Mouse (Mus musculus): ENCODE measurements around the gene Cpeb4. TPM values are rescaled to one million over a fixed set of nuclear protein-coding genes. Genes with fewer than 3 reads are reported as not detected.
A peak's percentile ranks its signal among the peaks of the same experiment; 100 is the strongest.
"Not testable (repeated sequence)": the region's sequence is repeated elsewhere in the genome, so short reads cannot be mapped to it uniquely, and the experiment has no call there.

Cpeb4 gene
- total RNA-seq, 2 experiments from 2014 or later: 159 to 169 TPM

DNA sequence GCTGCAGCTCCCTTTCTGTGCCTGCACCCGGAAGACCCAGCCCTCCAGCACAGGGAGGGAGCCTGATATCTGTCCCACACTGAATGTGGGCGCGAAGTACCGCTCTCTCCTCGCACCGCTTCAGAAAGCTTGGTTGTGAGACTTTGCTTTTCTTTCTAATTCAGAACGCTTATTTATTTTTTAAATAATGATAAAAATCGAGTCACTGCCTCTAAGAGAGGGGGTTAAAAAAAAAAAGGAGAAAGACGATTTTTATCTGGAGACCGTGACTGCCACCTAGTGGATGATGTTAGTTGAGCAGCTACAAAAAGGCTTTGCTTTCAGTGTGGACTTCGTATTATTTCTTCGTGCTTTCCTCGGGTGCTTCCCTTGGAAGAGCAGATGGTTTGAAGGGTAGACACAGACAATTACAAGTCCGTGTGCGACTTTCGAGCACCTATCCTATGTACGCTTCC, 77.3 kb downstream of the Cpeb4 start:
- TF ChIP-seq CTCF (IDR thresholded peaks at IDR 0.05): peak; percentile 92
- H3K4me3 ChIP-seq: peak overlapping the region; percentile 53
- peak overlapping the region; percentile 73 for H3K27ac ChIP-seq
- DNase-seq (ENCODE audit: extremely low spot score in 1 of 2, low spot score in 2 of 2): peak; percentile 67 to 77
- intact Hi-C loops (cut with DNase I): loop anchor here (1.0 to 5.0 kb wide), 2 partner anchors 77 to 274 kb away; partner anchors contain the start of gene Cpeb4

GRCm38 (mm10) chr11:31960071-31960470, 88.1 kb downstream of the Cpeb4 start:
- H3K27ac ChIP-seq: no peak overlapping the region
- intact Hi-C loops (cut with DNase I): no loop called here
- TF ChIP-seq CTCF (IDR thresholded peaks at IDR 0.05): no peak
- no peak for DNase-seq (ENCODE audit: extremely low spot score in 1 of 2, low spot score in 2 of 2)
- H3K4me3 ChIP-seq: no peak overlapping the region

DNA sequence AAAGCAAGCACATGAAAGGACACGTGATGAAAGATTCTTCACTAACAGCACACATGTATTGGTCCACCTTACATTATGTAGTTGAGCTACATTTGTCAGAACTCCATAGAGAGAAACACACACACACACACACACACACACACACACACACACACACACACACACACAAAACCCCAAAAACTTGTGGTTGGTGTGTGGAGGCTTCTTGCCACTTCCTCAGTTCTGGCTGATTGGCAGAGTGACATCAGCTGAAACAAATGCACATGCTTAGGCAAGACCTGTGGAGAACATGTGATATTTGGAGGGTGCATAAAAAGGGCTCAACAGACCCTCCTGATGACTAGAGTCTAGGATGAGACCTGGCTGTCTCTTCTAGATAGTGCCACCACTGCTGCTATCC, 92.0 kb downstream of the Cpeb4 start:
- Histone ChIP-seq H3K27ac (no peak overlapping the region), H3K4me3 (no peak overlapping the region)
- intact Hi-C loops (cut with DNase I): no loop called here
- no peak for DNase-seq (ENCODE audit: extremely low spot score in 1 of 2, low spot score in 2 of 2)
- no peak for TF ChIP-seq CTCF (IDR thresholded peaks at IDR 0.05)

GRCm38 (mm10) chr11:31965256-31966134, 93.5 kb downstream of the Cpeb4 start, which contains the start of gene 4930524B15Rik:
Gene 4930524B15Rik (plus strand): TSS chr11:31965592.
- Histone ChIP-seq H3K27ac (no peak within 1 kb of the TSS), H3K4me3 (peak within 1 kb of the TSS; percentile 36)
- TF ChIP-seq CTCF (IDR thresholded peaks at IDR 0.05): no peak
- DNase-seq (ENCODE audit: extremely low spot score in 1 of 2, low spot score in 2 of 2): no peak
- intact Hi-C loops (cut with DNase I): no loop called here

- Histone ChIP-seq H3K27ac (no peak overlapping the region), H3K4me3 (no peak overlapping the region)
- intact Hi-C loops (cut with DNase I): no loop called here
- no peak for DNase-seq (ENCODE audit: extremely low spot score in 1 of 2, low spot score in 2 of 2)
- no peak for TF ChIP-seq CTCF (IDR thresholded peaks at IDR 0.05)
These were observed 102.1 kb downstream of the Cpeb4 start for GRCm38 (mm10) chr11:31974132-31974531.

DNA sequence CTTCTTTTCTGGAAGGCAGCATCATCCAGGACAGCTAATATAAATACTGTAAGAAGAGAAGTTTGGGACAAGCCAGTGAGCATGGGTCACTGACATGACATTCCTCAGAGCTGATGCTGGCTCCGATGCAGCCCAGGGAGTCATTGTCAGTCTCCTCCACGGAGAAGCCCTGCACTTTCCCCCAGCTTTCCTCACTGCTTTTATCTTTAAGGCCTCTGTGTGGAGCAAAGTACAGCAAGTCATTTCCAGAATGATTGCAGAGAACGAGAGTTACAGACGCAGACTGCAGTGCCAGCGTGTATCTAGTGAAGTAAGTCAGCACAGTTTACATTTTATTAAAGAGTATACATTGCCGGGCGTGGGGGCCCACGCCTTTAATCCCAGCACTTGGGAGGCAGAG, 102.8 kb downstream of the Cpeb4 start:
- no peak overlapping the region for H3K4me3 ChIP-seq
- H3K27ac ChIP-seq: no peak overlapping the region
- intact Hi-C loops (cut with DNase I): no loop called here
- no peak for DNase-seq (ENCODE audit: extremely low spot score in 1 of 2, low spot score in 2 of 2)
- TF ChIP-seq CTCF (IDR thresholded peaks at IDR 0.05): no peak

GRCm38 (mm10) chr11:31975678-31976077, 103.7 kb downstream of the Cpeb4 start:
- no peak for DNase-seq (ENCODE audit: extremely low spot score in 1 of 2, low spot score in 2 of 2)
- no peak for TF ChIP-seq CTCF (IDR thresholded peaks at IDR 0.05)
- intact Hi-C loops (cut with DNase I): no loop called here
- no peak overlapping the region for H3K4me3 ChIP-seq
- no peak overlapping the region for H3K27ac ChIP-seq

DNA sequence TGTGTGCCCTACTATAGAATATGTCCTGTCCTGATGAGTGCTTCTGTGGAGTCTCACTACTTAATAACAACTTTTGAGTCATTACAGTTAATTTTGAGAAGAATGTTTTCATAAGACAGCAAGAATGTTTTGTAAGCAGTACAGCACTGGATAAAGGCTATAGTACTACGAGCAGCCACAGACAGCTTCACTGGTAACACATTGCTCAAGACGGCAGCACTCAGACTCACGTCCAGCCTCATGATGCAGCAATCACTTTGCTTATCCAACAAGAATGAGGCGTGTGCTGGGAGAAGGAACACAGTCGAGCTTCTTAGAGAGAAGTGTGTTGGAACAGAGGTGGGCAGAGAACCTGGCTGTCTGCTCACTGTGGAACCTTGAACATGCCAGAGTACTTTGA, 104.1 kb downstream of the Cpeb4 start:
- no peak for DNase-seq (ENCODE audit: extremely low spot score in 1 of 2, low spot score in 2 of 2)
- intact Hi-C loops (cut with DNase I): no loop called here
- Histone ChIP-seq H3K27ac (no peak overlapping the region), H3K4me3 (no peak overlapping the region)
- TF ChIP-seq CTCF (IDR thresholded peaks at IDR 0.05): no peak

GRCm38 (mm10) chr11:31980089-31980488, 108.1 kb downstream of the Cpeb4 start:
- intact Hi-C loops (cut with DNase I); H3K4me3 ChIP-seq; DNase-seq (ENCODE audit: extremely low spot score in 1 of 2, low spot score in 2 of 2); H3K27ac ChIP-seq: not testable (repeated sequence)

GRCm38 (mm10) chr11:31981830-31982229, 109.8 kb downstream of the Cpeb4 start:
- intact Hi-C loops (cut with DNase I): no loop called here
- no peak overlapping the region for H3K4me3 ChIP-seq
- no peak for TF ChIP-seq CTCF (IDR thresholded peaks at IDR 0.05)
- DNase-seq (ENCODE audit: extremely low spot score in 1 of 2, low spot score in 2 of 2): no peak
- no peak overlapping the region for H3K27ac ChIP-seq

DNA sequence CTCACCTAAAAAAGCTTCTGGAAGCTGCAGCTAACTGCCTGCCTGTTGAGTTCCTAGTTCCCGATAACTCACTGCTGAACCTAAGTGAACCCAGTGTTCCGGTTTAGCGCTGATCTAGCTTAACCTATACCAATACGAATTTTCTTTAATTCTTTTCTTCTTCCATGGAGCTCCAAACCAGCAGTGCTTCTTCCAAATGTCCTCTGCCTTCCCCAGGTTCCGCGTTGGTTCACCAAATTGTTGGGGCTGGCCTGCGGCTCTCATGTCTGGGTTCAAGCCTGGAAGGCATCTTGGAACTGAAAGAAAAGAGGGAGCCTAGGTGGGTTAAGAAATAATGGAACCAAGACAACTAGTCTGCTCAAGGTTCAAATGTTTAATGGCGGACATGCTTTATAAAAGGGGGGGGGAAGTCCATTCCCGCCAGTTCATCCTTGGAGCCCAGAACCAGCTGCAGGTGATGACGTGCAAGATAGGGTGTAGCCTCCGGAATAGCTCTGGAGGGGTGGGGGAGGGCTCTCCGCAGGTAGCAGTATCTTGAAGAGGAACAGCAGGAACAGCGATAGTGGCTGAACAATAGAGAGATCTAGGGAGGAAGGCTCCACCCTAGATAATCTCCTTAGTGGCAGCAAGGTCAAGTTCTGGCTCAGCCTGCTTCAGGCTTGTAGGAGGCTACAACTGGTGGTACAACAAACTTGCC, 110.4 kb downstream of the Cpeb4 start:
- DNase-seq (ENCODE audit: extremely low spot score in 1 of 2, low spot score in 2 of 2); intact Hi-C loops (cut with DNase I); H3K4me3 ChIP-seq; H3K27ac ChIP-seq: not testable (repeated sequence)

DNA sequence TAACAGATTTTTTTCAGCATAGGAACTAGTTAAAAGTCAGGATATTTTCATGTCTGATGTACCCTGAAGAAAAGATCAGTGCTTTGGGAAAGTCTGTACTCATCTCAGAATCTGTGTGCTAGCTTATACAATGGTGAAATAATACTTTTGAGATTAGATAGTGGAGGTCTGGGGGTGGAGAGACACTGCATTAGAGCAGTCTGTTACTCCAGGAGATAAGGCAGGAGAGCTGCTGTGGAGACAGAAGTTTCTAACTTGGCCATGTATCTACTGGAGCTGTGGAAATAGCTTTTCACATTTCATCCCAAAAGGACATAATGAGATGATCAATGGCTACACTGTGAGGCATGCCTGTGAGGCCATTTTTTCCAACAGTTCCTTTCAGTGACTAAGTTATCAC, 111.2 kb downstream of the Cpeb4 start:
- no peak for DNase-seq (ENCODE audit: extremely low spot score in 1 of 2, low spot score in 2 of 2)
- Histone ChIP-seq H3K27ac (no peak overlapping the region), H3K4me3 (no peak overlapping the region)
- intact Hi-C loops (cut with DNase I): no loop called here
- TF ChIP-seq CTCF (IDR thresholded peaks at IDR 0.05): no peak
